Mouse (Mus musculus) adrenal gland, adult (tissue): ENCODE results near the gene Eipr1.
"Not testable (repeated sequence)": the region's sequence is repeated elsewhere in the genome, so short reads cannot be mapped to it uniquely, and the experiment has no call there.

Source experiments
- DNase-seq, 2 experiments: peaks; one replicate each; pipeline ENCODE4 v3.0.0; 2022 to 2023; ENCODE audit warnings: low spot score in 1 of 2; ENCODE audit not compliant: inconsistent age in 2 of 2

The Eipr1 gene

DNA sequence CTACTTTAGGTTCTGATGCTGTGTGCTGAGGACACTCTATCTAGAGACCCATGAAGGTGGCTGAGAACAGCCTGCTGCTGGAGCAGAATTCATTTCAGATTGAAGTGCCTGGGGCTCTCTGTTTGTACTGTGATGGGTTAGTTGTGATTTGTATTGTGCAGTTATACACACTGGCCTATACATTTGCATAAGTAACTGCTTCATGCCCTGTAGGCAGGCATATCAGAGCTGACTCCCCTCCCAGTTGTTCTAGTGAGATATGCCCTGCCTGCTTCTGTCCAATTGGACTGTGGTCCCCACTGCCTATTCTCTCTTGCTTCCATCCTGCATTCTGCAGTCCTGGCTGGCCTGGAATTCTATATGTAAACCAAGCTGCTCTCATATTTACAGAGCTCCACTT lies 128.9 kb downstream of the Eipr1 start:
- DNase-seq: no peak

DNA sequence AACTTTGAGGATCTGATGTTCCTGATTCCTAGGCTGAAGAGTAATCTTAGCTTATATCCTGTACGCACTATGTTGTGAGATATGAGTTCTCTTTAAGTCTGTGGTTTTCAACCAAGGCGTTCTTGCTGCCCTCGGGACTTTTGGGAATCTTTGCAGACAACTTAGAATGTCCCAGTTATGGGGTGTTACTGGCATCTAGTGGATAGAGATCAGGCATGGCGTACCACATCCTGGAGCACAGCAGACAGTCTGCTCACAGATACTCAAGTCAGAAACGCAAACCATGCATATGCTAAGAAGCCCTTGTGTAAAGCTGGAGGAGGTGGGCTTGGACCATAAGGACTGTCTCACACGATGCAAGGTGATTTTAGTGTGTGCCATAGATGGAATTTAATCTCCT lies 136.1 kb downstream of the Eipr1 start:
- DNase-seq: no peak

DNA sequence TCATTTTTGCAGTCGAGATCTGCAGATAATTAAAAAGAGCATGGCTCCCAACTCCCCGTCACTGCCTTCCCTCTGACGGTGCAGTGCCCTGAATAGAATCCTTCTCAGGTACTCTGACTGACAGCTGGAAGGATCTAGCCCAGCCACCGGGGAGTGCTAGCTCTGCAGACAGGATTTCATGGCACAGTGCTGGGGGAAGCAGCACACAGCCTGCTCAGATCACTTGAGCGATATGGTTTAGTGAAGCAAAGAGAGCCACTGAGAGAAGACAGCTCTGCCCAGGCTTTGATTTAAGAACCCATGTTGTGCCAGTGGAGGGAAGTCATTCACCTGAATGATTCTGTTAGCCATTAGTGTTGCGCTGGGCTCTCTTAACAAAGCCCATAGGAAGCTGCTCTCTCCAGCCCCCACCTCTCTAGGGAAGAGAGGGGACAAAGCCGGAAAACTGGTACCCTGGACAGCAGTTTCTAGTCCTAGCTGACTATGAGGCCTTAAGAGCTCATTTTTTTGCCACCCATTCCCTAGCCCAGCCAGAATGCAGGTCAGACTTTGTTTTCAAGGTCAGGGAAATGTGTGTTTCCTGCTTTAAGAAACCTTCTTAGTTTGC lies 137.6 kb downstream of the Eipr1 start:
- no peak for DNase-seq

DNA sequence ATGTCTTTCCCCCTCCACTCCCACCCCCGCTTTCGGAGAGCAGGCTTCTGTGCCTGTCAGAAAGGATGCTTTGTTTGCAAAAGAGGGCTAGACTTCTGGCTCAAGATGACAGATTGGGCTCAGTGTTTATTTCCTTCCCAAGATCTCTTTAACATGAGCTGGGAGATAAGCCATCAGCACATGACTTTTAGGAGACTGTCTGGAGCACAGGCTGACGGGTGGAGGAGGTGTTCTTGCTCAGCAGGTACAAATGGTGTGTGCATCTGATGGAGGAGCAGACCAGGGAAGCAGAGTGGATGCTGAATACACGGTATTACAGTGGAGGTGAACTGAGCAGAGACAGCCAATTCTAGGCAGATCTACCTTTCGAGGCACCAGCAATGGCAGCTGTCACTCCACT lies 139.9 kb downstream of the Eipr1 start:
- DNase-seq: no peak

DNA sequence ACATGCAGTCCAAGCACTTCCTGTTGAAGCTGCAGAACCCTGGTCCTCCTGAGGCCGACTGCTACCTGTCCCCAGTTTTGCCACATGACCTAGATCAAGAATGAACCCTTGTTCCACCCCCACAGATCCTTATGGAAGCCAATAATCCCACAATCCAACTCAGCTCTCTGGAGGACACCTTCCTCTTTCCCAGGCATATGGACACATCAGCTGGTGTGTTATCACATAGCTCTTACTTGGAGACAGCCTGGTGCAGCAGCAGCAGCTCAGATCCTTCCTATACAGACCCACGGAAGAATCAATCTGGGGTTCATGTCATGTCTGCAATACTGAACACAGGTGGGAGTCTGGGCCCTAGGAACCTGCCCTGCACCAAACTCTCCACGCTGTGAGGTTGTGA lies 145.0 kb downstream of the Eipr1 start:
- no peak for DNase-seq

DNA sequence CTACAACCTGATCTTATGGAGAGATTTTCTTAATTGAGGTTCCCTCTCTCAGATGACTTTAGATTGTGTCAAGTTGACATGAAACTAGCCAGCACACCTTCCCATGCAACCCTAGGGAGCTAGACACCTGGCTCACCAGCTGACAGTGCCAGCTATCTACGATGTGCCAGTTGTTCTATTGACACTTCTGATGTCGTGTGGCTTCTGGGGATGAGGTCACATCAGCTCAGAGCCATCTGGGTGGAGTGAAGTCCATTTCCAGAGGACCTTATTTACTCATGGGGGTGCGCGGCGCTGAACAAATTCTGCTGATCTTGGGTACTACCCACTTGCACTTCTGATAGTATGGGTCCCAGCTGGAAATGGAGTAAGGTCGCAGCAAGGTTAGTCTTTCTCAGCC lies 146.7 kb downstream of the Eipr1 start:
- no peak for DNase-seq

DNA sequence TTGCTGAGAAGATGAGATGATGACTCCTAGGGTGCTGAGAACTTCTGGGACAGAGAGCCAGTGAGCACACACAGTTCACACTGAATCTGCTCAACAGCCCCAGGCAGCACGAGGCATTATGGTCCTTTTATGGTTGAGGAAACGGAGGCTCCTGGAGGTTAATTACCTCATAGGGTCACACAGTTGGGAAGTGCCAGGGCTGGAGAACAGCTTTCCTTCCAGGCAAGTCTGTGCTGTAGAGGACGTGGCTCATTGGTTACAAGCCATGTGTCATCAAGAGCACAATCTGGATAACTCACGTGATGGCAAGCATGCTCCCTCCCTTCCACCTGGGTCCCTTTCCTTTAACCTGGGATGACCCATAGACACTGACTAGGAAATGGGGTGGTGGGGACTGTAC lies 148.1 kb downstream of the Eipr1 start:
- no peak for DNase-seq

DNA sequence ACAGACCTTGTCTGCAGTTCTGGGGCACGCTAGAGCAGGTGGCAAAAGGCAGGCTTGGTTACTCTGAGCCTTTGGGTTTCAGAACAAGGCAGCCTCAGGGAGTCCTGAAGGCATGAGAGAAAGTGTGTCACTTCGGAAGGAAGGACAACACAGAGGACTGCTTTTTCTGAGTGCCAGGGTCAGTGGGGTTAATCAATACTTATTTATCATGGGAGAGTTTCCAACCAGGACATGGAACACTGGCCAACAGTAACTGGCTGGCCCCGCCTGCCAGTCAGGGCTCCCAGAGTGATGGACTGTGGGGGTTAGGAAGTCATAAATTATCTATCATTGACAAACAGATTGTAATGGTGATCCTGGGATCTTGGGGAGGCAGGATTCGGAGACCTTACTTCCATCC lies 148.7 kb downstream of the Eipr1 start:
- no peak for DNase-seq

DNA sequence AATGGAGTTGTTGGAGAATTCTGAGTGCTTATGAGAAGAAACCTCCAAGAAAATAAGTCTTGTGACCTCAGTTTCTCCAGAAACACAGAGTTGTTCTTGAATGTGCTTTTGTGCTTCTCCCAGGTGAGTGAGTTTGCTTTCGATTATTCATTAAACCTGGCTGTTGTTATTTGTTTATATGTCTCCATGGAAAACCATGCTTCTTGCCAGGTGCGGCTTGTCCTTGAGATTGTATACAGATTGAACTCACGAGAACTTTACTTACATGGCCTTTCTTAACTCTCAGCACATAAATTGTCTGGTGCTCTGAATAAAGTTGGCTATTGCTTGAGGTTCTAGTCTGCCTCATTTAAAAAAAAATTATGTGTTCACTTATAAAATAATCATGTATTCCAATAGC lies 150.5 kb downstream of the Eipr1 start:
- no peak for DNase-seq

DNA sequence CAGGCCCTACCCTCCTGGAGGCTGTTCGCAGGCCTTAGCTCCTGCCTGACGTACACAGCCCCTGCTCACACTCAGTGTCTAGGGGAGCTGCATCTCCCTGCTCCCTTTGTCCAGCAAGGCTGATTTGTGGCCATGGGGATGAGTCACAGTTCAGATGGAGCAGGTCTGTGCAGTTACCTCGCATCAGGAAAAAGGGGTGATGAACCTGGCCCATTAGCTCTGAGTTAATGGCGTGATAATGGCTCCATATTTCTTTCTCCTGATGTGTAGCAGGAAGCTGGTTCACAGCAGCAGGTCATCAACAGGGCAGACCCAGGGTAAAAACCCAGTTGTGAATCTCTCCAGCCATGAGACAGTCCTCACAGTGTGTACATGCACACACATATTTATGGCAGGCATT lies 151.5 kb downstream of the Eipr1 start:
- peak; percentile 21 to 43 for DNase-seq

DNA sequence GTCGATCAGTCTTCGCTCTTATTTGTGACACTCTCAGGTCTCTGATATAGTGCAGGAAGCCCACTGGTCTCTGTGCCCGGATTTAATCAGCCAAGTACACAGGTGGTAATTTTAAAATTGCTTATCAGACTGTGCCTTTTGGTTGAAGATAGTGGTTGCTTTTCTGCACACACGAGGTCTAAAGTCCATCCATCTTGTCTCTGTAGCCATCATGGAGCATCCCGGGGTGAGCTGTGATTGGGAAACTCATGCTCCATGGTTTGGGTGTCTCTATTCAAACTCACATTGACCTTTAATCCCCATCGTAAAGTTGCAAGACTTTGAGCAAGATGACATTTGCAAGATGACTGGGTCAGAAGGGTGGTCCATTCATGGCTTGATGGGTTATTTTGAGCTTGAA lies 153.9 kb downstream of the Eipr1 start:
- DNase-seq: no peak

DNA sequence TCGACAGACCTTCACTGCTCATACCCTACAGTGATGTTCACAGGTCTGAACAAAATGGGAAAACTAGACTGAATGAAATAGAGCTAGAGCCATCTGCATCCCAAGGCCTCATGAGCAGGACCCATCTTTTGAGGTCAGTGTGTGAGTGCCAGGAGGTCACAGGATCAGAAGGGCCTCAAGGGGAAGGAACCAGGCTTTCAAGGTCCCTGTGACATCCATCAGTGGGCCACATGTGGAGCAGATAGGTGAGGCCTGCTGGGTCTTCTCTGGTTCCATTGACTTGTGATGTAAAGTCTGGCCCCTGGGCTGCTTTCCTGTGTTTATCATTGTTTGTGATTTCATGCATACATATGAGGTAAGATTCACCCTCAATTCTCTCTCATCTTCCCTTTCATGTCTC lies 154.4 kb downstream of the Eipr1 start:
- DNase-seq: no peak

DNA sequence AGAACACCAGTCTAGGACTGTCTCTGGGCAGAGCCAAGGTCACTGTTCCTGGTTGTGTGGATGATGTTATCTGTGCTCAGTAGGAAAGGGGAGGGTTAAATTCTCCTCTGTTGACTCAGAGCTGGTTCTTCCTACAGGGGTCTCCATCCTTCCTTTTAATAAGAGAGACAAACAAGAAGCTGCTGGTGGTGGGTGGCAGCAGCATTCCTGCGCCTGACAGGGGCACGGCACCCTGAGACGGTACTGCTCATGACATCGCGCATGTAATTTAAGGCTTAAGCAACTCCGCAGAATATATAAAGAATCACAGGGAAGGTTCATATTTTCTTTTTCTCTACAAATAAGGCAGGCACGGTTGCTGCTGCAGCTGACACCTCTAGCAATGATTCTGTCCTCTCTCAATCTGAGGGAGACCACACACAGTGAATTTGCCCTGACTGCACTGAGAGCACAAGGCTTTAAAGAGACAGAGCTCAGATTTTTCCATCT lies 155.2 kb downstream of the Eipr1 start:
- no peak for DNase-seq

DNA sequence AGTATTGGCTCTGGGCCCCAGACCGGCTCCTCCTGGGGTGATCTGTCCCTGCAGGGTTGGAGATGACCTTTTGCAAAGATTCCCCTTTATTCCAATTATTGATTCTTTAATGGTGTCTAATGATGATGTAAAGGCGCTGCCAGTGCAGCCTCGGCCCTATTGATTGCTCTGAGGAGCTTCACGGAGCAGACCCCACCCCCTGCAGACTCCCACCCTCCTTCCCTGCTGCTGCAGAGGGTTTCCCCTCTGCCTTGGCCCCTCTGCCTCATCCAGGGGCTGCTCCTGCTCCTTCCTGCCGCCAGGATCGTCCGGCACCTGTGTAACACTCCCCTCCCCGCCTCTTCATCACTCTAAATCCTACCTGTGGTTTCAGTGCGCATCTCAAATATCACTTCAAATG lies 156.2 kb downstream of the Eipr1 start:
- no peak for DNase-seq

DNA sequence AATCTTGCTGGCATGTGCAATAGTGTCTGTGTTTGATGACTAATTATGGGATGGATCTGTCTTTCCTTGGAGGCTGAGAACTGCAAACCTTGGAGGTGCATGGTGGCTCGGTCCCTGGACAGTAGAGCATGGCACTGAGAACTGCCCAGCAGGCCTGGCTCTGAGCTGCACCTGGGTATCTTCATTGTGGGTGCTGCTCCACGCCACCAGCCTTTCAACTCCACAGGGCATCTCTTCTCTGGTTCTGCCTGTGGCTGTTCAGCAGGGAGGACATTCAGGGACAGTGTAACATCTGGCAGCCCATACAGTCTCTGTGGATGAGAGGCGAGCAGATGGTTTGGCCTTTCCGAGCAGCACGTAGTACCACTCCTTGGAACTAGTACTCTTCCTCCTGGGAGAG lies 158.2 kb downstream of the Eipr1 start:
- DNase-seq: no peak

DNA sequence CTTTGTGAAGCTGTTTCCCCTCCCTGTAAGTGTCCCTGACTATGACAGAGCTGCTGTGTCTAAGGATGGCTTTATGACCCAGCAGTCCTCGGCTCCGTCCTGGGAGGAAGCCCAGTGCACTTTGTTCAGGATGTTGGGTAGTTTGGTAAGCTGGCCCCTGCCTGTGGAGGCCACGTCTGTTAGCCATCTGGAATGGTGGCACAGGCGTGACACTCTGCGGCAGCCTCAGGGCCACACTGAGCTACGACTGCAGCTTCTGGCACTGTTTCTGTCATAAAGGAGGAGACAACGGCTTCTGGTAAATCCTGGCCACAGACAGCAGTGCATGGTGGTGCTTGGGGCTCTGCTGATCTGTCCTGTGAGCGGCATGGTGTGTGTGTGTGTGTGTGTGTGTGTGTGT lies 159.0 kb downstream of the Eipr1 start:
- DNase-seq: no peak

DNA sequence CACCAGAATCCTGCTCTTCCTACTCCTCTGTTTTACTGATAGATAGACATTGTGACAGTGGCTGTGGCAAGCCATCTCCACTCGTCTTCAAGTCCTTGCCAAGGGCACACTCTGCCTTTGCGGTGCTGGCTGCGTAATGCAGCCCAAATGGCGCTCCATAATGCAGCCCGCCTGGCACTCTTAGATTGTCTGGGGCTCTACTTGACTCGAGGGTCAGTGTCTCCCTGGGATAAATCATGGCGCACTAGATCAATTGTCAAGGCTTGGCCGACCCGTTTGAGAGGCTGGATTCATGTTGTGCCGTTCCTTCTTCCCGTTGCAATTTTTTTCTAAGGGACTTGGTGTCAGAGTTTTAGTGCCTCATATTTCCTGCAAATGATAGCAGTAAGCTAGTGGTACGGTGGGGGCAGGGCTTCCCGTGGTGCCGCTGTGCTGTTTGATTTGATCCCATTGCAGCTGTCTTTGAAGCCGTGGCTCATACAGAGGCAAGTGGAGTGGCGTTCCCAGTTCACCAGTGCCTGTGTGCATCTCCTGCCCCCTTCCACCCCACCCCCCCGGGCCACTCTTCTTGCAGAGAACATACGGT lies 160.8 kb downstream of the Eipr1 start:
- peak in 1 of 2 experiments; percentile 28 for DNase-seq

DNA sequence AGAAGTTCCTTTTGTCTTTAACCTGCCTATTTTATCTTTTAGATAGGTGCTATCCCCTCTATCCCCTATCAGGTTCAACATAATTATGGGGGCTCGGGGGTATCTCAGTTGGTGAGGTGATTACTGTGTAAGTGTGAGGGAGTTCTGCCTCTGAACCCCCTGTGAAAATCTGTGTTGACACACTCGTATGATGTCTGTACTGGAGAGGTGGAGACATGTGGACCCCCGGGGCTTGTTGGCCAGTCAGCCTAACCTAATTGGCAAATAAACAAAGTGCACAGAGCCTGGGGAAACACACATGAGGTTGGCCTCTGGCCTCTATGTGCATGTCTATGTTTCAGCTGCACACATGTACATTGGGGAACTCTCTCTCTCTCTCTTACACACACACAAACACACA lies 161.5 kb downstream of the Eipr1 start:
- DNase-seq: no peak

DNA sequence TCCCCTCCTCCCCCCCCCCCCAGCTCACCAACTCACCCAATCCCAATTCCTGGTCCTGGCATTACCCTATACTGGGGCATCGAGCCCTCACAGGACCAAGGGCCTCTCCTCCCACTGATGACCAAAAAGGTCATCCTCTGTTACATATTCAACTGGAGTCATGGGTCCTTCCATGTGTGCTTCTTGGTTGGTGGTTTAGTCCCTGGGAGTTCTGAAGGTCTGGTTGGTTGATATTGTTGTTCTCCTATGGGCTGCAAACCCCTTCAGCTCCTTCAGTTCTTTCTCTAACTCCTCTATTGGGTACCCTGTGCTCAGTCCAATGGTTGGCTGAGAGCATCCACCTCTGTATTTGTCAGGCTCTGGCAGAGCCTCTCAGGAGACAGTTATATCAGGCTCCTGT lies 162.5 kb downstream of the Eipr1 start:
- DNase-seq: not testable (repeated sequence)
